Mouse (Mus musculus) hindbrain, postnatal 0 days (tissue): ENCODE measurements at regions not wholly inside any gene's neighbourhood (a gene's known extent, or its start where the extent isn't known, plus 50 kb on each side); places are given as distances from the start of the nearest gene placed in this dataset.

Source experiments
- ATAC-seq: fragments of 200-750 bp; cut with Nextera tagmentation; 2 replicates; pipeline ENCODE4 v1.8.0; 2017; ENCODE audit warnings: mild to moderate bottlenecking, moderate TSS enrichment, moderate library complexity
- DNase-seq: peaks from one replicate; pipeline ENCODE4 v3.0.0-alpha.2; 2015; ENCODE audit warnings: low spot score
- H3K27ac ChIP-seq: fragments of 300-500 bp; sonication (generic); 2 replicates; pipeline ENCODE4 v1.5.1; 2014; ENCODE audit warnings: mild to moderate bottlenecking
- H3K27me3 ChIP-seq: fragments of 300-500 bp; sonication (generic); 2 replicates; pipeline ENCODE4 v1.6.1; 2014; ENCODE audit warnings: low read length, mixed read lengths; ENCODE audit not compliant: insufficient read depth
- H3K36me3 ChIP-seq: fragments of 300-500 bp; sonication (generic); 2 replicates; pipeline ENCODE4 v1.6.1; 2014; ENCODE audit warnings: low read length, mixed read lengths; ENCODE audit not compliant: insufficient read depth
- H3K4me1 ChIP-seq: fragments of 300-500 bp; sonication (generic); 2 replicates; pipeline ENCODE4 v1.6.1; 2014; ENCODE audit warnings: antibody characterized with exemption, low read length, mixed read lengths; ENCODE audit not compliant: insufficient read depth
- H3K4me2 ChIP-seq: fragments of 300-500 bp; sonication (generic); 2 replicates; pipeline ENCODE4 v1.6.1; 2014; ENCODE audit warnings: low read depth, mild to moderate bottlenecking, low read length, moderate library complexity, mixed read lengths
- H3K4me3 ChIP-seq: fragments of 300-500 bp; sonication (generic); 2 replicates; pipeline ENCODE4 v1.5.1; 2014; ENCODE audit warnings: low read length
- H3K9ac ChIP-seq: fragments of 300-500 bp; sonication (generic); replicated peaks from 2 replicates; pipeline ENCODE4 v1.6.1; 2014; ENCODE audit warnings: mild to moderate bottlenecking, low read length, moderate library complexity, mixed read lengths
- H3K9me3 ChIP-seq: fragments of 300-500 bp; sonication (generic); 2 replicates; pipeline ENCODE4 v1.6.1; 2016; ENCODE audit warnings: low read length, mixed read lengths
- CTCF ChIP-seq: IDR thresholded peaks from 2 replicates; pipeline ENCODE4 v1.5.1; 2016; ENCODE audit warnings: antibody characterized with exemption, control low read depth, low read depth
- WGBS: fragments of 180-500 bp; shearing (Covaris S2); extraction: QIAGEN DNeasy Blood & Tissue Kit; methylation state at CpG from one replicate; pipeline ENCODE4 v1.1.7; 2014; 5-methylcytosine and 5-hydroxymethylcytosine counted together

- H3K27ac ChIP-seq, result no peak overlapping the region
- WGBS, result 66% methylated on average over 1 of the region's 1 CpGs
- no peaks in the 10 kb centered on the region for H3K36me3 ChIP-seq
- DNase-seq, result no peak
- no peak overlapping the region for H3K4me3 ChIP-seq
- H3K9ac ChIP-seq, result no peak overlapping the region
- H3K4me1 ChIP-seq, result no peaks in the 10 kb centered on the region
- no peak for TF ChIP-seq CTCF
- H3K27me3 ChIP-seq, result no peaks in the 10 kb centered on the region
- H3K4me2 ChIP-seq, result no peak overlapping the region
- H3K9me3 ChIP-seq, result no peaks in the 10 kb centered on the region
- ATAC-seq, result no peak
Observed at GRCm38 (mm10) chr5:9878063-9878462, 153.1 kb upstream of the Grm3 start.

GRCm38 (mm10) chr5:9869091-9869490, 144.1 kb upstream of the Grm3 start:
- Histone ChIP-seq H3K9me3 (no peaks in the 10 kb centered on the region), H3K9ac (no peak overlapping the region), H3K27me3 (no peaks in the 10 kb centered on the region), H3K4me2 (no peak overlapping the region), H3K4me1 (no peaks in the 10 kb centered on the region), H3K36me3 (no peaks in the 10 kb centered on the region), H3K27ac (no peak overlapping the region), H3K4me3 (no peak overlapping the region)
- 73% methylated on average over 4 of the region's 4 CpGs for WGBS
- no peak for ATAC-seq
- no peak for DNase-seq
- TF ChIP-seq CTCF, result no peak

- TF ChIP-seq CTCF, result no peak
- Histone ChIP-seq H3K27ac (no peak overlapping the region), H3K4me2 (no peak overlapping the region), H3K36me3 (no peaks in the 10 kb centered on the region), H3K4me3 (no peak overlapping the region), H3K27me3 (no peaks in the 10 kb centered on the region), H3K9ac (no peak overlapping the region), H3K9me3 (no peaks in the 10 kb centered on the region), H3K4me1 (no peaks in the 10 kb centered on the region)
- DNase-seq (no peak), ATAC-seq (no peak)
- WGBS, result 78% methylated on average over 1 of the region's 1 CpGs
Observed at GRCm38 (mm10) chr5:9829750-9830149, 104.8 kb upstream of the Grm3 start.

- ATAC-seq, result no peak
- Histone ChIP-seq H3K27ac (no peak overlapping the region), H3K9ac (no peak overlapping the region), H3K4me1 (no peaks in the 10 kb centered on the region), H3K36me3 (no peaks in the 10 kb centered on the region), H3K27me3 (no peaks in the 10 kb centered on the region), H3K9me3 (no peaks in the 10 kb centered on the region), H3K4me3 (no peak overlapping the region), H3K4me2 (no peak overlapping the region)
- no peak for TF ChIP-seq CTCF
- peak; percentile 9 for DNase-seq
Observed at GRCm38 (mm10) chr5:9801707-9802106, 76.7 kb upstream of the Grm3 start.

- Histone ChIP-seq H3K36me3 (no peaks in the 10 kb centered on the region), H3K27me3 (no peaks in the 10 kb centered on the region), H3K9ac (no peak overlapping the region)
Observed at GRCm38 (mm10) chr5:9781107-9781506, 56.1 kb upstream of the Grm3 start.

More at GRCm38 (mm10) chr5:9781107-9781506, 56.1 kb upstream of the Grm3 start:
- Histone ChIP-seq H3K4me3 (no peak overlapping the region), H3K27ac (no peak overlapping the region), H3K9me3 (no peaks in the 10 kb centered on the region), H3K4me2 (no peak overlapping the region), H3K4me1 (no peaks in the 10 kb centered on the region)
- no peak for TF ChIP-seq CTCF
- ATAC-seq, result no peak
- DNase-seq, result no peak
